Mouse (Mus musculus) MEL-GATA-1-ER (cell line): ENCODE measurements around the gene Pnpla1.

Experiments used
- DNase-seq: peaks from one replicate; pipeline ENCODE4 v3.0.0-alpha.2; 2012; ENCODE audit warnings: low read depth; ENCODE audit errors: extremely low read depth

Gene Pnpla1

DNA sequence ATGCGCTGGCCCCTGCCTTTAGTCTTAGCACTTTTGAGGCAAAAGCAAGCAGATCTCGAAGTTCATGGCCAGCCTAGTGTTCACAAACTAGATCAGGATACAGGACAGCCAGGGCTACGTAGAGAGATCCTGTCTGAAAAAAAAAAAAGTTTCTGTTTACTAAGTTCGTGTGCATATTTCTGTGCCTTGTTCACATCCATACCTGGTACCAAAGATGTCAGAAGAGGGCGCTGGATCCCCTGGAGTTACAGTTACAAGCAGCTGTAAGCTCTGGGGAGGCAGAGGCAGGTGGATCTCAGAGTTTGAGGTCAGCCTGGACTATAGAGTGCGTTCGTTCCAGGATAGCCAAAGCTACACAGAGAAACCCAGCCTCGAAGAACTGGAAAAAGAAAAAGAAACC lies 24.6 kb downstream of the Pnpla1 start:
- DNase-seq, result peak; percentile 35

DNA sequence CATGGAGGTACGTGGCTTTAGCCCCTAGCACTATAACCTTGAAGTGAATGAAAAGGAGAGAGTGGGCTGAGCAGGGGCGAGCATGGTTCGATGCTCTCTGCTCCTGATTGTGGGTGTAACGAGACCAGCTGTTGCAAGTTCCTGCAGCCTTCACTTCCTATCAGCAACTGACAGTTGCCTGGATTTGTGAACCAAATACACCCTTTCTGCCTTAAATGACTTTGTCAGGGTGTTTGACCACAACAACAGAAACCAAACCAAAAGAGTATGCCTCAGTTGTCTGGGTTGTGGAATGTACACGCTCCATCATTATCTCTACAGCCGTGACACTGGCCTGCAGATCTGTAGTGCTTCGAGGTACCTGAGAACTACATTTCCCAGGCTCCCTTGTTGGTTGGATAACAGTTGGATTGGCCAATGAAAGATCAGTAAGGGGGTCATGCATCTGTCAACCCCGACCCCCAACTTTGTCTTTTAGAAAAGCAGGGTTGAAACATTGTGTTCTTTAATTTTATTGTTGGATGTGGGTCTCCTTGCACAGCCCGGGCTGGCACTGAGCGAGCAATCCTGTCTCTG lies 25.8 kb downstream of the Pnpla1 start:
- no peak for DNase-seq

DNA sequence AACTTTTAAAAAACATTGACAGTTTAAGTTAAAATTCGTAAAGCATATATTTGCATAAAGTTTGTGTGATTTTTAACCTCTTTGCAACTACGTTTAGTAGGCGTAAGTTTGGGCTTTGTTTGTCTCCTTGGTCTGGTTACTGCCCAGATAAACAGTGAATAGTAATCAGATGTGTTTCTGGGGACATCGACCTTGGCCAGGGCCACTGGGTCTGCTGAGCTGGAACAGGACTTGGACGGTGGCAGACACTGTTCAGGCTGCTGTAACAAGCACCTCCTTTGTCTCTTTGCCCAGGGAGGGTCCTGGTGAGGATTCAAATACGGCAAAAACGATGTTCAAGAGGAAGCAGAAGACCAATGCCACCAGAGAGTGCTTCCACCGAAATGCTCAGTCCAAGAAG lies 27.0 kb downstream of the Pnpla1 start:
- DNase-seq, result no peak

DNA sequence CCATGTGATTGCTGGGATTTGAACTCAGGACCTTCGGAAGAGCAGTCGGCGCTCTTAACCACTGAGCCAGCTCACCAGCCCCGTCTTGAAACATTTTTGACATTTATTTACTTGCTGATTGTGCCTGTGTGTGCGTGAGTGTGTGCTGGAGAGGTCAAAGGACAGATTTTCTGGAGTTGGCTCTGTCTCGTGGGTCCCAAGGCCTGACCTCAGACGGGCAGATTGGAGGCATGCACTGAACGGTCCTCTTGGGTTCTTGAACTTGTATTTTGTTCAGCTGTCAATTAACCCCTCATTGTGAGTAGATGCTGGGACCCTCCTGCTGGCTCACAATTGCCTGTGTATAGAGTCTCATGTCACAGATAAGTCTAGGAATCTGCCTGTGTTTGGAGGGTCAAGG lies 28.1 kb downstream of the Pnpla1 start:
- DNase-seq, result no peak

DNA sequence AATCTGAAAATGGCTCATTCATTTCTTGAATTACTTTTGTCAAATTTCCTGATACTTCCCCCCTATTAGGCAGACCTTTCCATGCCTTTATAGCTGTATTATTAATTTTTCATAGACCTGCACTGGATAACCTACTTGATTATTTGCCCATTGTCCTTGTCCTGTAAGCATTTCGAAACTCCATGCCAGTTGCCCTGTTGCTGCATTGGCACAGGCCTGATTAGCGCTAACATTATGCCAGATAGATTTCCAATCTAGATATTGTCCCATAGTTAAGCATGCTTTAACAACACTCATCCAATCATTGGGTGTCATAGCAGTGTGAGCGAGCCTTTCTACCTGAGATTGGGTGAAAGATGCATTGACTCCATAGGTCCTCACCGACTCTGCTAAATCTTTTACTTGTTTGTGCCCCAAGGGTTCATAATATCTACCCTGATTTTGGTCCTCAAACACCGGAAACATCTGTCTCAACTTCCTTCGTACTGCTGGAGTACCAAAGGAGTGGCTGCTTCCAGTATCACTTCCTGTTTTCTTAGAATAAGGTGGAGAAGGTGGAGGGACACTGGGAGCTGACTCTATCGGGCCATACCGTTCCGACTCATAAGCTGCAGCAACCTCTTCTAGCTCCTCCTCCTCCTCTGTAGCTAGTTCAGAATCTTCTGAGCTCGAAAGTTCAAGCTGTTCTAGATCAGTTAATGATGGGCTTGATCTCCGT lies 36.0 kb downstream of the Pnpla1 start:
- peak; percentile 88 for DNase-seq

DNA sequence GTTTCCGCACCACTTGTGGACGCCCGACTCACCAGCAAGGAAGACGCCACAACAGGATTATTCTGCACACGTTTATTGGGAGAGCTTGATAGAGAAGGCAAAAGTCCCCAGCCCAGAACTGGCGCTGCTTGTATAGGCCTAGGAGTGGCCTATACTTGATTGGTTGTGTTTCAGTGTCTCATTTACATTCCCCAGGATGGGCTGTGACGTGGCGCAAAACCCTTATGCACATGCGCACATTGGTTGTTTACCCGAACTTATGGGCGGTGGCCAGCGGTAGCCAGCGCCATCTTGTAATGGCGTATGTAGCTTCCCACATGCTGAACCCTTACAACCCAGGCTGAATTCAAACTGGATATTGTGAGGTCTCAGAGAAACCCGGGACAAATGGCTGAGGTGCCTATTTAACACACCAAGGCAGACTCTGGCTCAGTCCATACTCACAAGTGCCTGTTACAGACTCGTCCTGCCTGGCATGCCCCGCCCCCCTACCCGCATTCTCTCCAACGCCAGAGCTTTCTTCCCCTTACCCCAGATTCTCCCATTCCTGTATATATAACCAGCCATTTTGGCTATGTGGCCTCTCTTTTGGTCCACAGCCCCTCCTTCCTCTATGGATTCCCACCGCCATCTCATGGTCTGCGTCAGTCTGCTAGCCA lies 37.1 kb downstream of the Pnpla1 start:
- DNase-seq, result peak; percentile 86

DNA sequence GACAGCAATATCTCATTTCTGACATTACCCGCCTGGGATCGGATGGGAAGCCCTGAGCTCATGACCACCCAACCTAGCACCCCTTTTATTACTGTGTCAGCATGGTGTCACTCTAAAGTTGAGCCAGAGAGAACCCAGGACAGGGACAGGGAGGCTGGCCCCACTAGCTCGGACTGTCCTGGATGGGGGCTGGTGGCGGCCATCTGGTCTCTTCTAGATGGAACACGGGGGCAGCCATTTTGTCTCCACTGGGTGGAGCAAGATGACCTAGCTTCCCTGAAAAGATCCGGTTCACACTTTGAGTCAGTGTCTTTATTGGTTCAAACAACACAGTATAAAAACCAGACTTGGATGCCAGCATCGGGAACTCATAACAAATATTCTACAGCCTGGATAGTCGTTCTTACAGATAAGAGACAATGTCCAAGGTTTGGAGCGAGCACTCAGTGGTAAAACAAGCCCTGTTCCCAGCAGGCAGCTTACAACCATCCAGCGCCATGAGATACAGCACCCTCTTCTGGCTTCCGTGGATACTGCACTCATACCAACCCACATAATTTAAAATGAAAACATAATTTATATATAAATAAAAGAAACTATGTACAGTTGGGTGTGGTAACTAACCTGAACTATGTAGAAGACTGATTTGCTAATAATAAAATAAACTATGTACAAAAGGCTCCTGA lies 38.0 kb downstream of the Pnpla1 start:
- peak; percentile 64 for DNase-seq

DNA sequence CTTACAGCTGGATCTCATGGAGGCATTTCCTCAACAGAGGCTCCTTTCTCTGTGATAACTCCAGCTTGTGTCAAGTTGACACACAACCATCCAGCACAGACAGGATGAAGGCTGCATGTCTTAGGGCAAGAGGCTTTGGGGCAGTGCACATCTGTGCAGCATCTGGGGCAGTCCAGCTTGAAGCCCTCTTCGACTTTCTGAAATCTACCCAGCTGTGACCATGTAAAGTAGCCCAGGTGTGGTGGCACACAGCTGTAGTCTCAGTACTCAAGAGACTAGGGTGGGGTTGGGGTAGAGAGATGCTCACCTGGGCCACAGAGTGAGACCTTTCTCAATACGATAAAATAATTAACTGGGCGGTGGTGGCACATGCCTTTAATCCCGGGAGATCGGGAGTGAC lies 39.6 kb downstream of the Pnpla1 start:
- no peak for DNase-seq

DNA sequence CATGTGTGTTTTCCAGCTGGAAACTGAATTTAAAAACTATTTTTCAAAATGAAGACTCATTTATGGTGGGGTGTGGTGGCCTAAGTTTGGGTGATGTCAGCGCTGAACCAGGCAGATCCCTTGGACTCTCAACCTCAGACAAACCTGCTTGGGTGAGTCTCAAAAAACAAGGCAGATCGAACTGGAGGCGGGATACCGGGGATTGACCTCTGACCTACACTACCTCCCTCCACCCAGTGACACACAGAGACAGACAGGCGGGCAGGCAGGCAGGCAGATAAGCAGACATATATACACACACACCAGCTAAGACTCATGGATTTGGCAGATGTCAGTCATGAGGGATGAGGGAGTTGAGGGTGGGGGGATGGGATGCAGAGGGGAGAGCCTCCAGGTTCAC lies 40.0 kb downstream of the Pnpla1 start:
- DNase-seq, result no peak

DNA sequence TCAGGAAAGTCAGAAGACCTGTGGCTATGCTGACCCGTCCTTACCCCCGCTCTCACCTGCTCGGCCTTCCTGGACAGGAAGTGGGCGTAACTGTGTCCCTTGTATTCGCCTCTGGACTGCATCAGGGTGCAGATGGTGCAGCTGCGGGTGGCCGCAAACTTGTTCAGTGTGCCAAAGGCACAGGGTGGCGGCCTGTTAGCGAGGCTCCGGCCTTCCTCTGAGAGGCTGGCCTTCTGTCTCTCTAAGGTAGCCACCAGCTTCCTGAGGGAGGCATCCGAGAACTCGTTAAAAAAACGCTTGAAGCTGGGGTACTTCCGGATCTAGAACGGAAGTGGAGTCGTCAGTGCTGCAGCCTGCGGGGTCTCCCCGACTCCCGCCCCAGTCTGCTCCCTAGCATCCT lies 41.2 kb downstream of the Pnpla1 start:
- DNase-seq, result no peak

DNA sequence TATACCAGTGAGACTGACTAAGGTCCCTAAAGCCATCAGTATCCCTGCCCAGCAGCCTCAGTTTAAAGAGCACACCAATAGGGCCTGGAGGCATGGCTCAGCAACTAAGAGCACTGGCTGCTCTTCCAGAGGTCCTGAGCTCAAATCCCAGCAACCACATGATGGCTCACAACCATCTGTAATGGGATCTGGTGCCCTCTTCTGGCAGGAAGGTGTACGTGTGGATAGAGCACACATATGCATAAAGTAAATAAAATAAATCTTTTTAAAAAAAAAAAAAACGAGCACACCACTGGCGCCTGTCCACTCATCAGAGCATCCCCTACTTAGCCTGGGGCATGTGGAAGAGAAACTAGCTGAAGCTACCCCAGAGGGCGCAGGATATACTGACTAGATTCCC lies 43.3 kb downstream of the Pnpla1 start:
- DNase-seq, result no peak

DNA sequence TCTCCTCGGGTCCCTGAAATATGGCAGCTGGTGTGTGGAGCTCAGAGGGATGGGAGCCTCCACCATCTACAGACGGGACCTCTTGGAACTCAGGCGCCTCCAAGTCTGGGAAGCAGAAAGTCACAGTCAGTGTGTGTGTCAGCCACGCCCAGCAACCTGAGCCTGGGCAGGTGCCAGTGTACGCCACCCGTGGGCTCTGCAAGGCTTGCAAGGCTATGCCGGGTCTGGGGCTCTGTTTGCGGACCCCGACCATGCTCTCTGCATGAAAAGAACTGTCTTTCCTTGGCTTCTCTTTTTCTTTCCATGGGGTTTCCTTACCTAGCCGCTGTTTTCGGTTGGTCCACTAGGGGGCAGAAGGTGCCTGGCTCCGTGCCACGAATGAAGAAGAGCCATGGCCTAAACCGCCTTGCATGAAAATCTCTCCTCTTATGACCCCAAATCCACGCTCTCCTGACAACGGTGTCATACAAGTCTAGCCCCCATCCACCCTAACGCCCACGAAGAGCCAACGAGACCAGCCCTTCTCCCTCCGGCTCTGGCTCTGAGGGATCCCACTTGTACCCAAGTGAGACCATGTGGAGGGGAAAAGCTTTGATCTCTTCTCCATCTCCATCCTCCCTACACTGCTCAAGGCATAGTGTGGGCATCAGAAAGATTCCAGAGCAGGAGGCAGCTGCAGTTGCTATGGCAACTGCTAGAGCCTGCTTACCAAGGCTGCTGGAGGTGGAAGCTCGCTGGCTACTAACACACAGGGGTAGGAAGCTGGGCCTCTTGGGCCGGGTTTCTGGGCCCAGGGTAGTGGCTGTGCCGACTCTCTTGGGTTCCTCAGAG lies 46.5 kb downstream of the Pnpla1 start:
- no peak for DNase-seq

DNA sequence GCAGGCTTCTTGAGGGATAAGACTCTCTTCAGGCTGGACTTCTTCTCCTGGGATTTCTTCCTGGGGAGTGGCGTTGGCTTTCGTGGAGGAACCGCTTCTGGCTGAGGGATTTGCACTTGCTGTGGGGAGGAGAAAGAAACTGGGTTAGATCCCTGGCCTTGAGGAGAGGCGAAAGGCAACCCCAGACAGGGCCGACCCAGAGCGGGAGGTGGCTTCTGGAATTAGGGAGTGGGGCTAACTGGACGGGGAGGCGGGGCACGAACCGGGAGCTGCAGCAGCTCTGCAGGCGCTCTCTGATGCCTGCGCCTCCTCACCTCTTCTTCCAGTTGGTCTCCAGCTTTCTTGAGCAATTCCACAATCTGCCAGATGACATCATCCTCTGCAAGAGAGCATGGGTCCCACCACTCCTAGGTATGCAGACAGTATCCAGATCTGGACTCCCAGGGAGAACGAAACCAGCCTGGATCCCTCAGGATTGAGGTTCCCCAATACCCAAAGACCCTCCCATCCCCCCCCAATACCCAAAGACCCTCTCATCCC lies 47.2 kb downstream of the Pnpla1 start:
- no peak for DNase-seq

DNA sequence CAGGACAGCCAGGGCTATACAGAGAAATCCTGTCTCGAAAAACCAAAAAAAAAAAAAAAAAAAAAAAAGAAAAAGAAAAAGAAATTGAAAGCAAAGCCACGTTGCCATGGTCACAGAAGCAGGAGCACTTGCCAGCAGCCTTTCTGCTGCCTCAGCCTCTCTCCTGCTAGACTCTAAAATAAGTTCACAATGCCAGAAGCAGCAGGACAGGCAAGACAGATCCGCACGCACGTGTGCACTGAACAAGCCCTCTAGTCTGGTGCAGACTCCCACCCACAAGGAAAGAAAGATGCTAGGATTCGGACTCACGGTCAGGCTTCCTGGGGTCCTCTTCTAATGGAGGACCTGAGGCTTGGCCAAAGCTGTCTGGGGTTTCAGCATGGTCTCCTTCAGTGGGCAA lies 49.7 kb downstream of the Pnpla1 start:
- no peak for DNase-seq

DNA sequence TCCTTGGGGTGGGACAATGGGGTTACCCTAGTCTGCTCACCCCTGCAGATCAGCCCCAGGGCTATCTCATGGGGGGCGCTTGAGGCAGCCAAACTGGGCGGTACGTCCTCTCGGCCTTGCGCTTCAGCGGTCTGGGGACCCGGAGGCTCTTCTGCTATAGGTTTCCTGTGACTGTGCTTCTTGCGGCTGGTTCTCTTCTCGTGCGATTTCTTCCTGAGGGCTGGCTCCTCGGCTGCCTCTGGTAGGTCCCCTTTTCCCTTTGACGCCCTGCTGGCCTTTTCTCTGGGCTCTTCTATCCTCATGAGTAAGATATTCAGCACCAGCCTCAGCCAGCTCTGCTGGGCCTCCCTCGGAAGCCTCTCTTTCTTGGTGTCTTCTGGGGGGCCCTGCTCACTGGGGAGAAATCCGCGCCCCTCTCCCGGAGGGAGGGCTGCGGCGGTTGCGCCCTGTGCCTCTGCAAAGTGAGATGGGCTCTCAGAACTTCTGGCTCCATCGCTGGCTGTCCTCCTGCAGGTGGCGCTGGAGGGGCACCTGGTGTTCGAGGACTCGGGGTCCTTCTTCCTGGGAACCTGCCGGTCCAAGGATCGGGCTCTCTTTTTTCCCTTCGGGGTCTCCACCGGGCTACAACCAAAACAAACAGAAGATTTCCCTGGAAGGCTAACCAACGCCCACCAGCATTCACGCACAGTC lies 51.2 kb downstream of the Pnpla1 start:
- no peak for DNase-seq

DNA sequence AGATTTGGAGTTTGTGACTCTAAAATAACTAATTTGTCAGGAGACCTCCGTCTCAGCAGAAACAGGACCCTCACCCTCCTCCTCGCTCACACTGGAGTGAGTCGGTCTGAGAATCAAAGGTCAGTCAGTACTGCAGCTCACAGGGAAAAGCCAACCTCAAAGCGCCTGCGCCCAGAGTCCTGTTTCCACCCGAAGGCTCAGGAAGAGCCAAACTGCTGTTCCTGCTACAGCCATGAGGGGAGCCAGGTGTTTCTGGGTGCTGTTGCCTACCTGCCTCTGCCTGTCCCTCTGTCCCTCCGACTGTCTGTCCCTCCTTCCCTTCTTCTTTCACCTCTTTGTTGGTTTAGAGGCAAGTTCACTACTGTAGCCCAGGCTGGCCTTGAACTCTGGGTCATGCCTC lies 51.9 kb downstream of the Pnpla1 start:
- DNase-seq, result no peak

DNA sequence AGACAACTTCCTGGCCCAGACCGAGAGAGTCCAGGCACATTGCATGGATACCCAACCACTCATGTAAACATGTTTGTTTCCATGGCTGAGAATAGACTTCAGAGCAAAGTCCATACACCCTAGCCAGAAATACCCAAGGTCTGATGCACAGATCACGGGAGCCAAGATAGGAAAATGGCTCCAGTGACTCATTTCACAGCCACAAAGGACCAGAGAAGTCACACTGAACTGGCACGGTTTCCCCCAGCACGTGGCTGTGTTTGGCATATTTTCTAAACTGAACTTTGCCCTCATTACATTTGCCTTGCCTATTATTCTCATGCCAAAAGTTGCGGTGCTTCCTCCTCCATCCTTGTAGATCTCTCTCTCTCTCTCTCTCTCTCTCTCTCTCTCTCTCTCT lies 55.0 kb downstream of the Pnpla1 start:
- DNase-seq, result no peak

DNA sequence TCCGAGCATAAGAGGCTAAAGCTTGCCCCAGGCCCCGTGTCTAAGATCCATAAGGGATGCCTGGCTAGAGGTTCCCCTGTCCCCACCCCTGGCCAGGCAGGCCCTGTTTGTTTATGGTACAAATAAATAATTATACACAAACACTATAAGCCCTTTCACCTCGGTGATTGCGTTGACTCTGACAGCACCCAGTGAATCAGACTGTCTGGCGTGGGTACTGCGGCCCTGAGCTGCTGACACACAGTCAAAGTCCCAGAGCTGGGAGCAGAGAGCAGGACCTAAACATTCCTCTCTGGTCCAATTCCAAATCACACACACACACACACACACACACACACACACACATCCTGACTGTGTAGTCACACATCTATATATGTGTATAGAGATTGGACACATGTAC lies 55.7 kb downstream of the Pnpla1 start:
- DNase-seq, result no peak

DNA sequence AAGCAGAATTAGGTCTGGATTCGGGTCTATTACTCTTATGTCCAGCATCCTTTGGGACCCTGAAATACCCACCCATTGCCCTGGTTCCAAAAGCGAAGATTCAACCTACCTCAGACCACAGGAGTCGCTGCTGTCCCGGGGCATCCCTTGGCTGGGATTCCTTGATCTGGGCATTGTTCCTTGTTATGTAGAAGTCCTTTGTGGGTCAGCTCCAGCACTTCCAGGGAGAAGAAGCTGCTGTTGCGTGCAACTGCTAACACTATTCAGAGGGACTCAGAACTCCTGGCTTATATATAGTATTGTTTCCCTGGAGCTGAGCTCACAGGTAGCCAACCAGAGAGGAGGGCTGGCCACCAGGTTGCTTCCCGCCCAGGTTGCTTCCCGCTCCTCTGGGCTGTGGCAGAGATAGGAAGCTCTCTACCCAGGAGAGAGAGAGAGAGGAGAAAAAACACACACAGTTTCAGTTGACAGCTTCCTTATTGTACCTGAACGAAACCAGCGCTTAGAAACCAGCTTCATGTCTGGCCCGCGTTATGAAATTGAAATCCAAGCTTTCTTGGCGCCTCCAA lies 56.9 kb downstream of the Pnpla1 start, which contains the start of gene 4930539E08Rik:
Gene 4930539E08Rik, minus strand, starts transcription at position 265 of the 569 bp plus-strand sequence.
- no peak for DNase-seq

DNA sequence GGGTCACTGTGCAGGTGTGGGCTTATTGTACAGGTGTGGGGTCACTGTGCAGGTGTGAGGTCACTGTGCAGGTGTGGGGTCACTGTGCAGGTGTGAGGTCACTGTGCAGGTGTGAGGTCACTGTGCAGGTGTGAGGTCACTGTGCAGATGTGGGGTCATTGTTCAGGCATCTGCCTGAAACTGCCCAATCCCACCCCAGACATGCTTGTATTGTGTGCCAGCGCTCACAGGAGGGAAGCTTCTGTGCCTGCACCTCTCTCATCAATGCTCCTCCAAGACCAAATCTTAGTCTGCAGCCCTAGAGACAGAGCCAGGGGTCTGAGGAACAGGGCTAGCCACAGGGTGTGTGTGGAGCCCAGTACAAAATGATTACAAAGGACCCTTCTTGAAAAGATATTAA lies 58.3 kb downstream of the Pnpla1 start:
- no peak for DNase-seq
